Mouse (Mus musculus) kidney, embryonic 14.5 days (tissue): ENCODE measurements at regions not wholly inside any gene's neighbourhood (a gene's known extent, or its start where the extent isn't known, plus 50 kb on each side); places are given as distances from the start of the nearest gene placed in this dataset.

Experiments
- ATAC-seq: fragments of 200-750 bp; cut with Nextera tagmentation; 2 replicates; pipeline ENCODE4 v1.8.0; 2017; ENCODE audit warnings: moderate number of reproducible peaks, mild to moderate bottlenecking, moderate TSS enrichment, moderate library complexity; ENCODE audit not compliant: low FRiP score, low TSS enrichment
- H3K27ac ChIP-seq: fragments of 300-500 bp; sonication (generic); 2 replicates; pipeline ENCODE4 v1.5.1; 2014; ENCODE audit warnings: low read depth, mild to moderate bottlenecking, low read length, moderate library complexity, mixed read lengths
- H3K27me3 ChIP-seq: fragments of 300-500 bp; sonication (generic); 2 replicates; pipeline ENCODE4 v1.6.1; 2014; ENCODE audit warnings: mild to moderate bottlenecking, low read length; ENCODE audit not compliant: control insufficient read depth, insufficient read depth
- H3K36me3 ChIP-seq: fragments of 300-500 bp; sonication (generic); 2 replicates; pipeline ENCODE4 v1.6.1; 2014; ENCODE audit warnings: low read length, mixed read lengths; ENCODE audit not compliant: control insufficient read depth, insufficient read depth
- H3K4me1 ChIP-seq: fragments of 300-500 bp; sonication (generic); 2 replicates; pipeline ENCODE4 v1.6.1; 2014; ENCODE audit warnings: low read length, mixed read lengths; ENCODE audit not compliant: control insufficient read depth, insufficient read depth
- H3K4me2 ChIP-seq: fragments of 300-500 bp; sonication (generic); replicated peaks from 2 replicates; pipeline ENCODE4 v1.6.1; 2014; ENCODE audit warnings: low read depth, mild to moderate bottlenecking, low read length
- H3K4me3 ChIP-seq: fragments of 300-500 bp; sonication (generic); 2 replicates; pipeline ENCODE4 v1.5.1; 2014; ENCODE audit warnings: mild to moderate bottlenecking, low read length
- H3K9ac ChIP-seq: fragments of 300-500 bp; sonication (generic); 2 replicates; pipeline ENCODE4 v1.6.1; 2014; ENCODE audit warnings: low read depth, mild to moderate bottlenecking, low read length, moderate library complexity
- H3K9me3 ChIP-seq: fragments of 300-500 bp; sonication (generic); 2 replicates; pipeline ENCODE4 v1.6.1; 2016; ENCODE audit warnings: low read length; ENCODE audit not compliant: control insufficient read depth
- WGBS: fragments of 180-500 bp; shearing (Covaris S2); extraction: QIAGEN DNeasy Blood & Tissue Kit; methylation state at CpG from one replicate; pipeline ENCODE4 v1.1.7; 2014; 5-methylcytosine and 5-hydroxymethylcytosine counted together

DNA sequence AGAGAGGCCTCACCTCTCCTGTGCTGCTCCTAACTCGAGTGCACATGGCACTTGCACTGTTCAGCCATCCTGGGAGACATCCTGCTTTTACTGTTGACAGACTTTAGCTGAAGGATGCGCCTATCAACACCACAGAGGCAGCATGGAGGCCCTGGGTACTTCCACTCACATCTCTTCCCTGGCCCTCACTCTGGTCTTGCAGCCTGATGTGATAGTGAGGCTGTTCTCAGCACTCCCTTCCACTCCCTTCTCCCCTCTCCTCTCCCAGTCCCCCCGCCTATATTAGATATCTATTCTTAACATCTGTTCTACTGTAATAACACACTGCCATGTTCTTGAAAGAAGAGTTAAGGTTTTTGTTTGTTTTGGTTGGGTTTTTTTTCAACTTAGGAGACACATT, 50.2 kb upstream of the Bod1 start:
- WGBS, result 65% methylated on average over 3 of the region's 3 CpGs
- H3K4me3 ChIP-seq, result no peak overlapping the region

DNA sequence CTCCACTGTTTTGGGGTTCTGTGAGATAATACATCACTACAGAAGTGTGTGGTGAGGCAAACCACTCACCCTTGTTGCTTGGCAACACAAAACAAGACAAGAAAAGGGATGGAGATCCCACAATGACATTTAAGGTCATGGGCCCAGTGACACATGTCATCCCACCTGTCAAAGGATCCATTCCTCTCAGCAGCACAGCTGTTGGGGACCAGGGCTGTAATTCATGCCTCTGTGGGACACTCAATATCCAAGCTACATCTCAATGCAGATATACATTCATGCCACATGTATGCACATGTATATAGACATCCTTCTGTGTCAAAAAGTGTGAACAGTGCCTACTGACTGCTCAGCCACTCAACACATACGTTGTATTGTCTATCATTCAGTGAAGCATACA, 52.8 kb upstream of the Bod1 start:
- no peak overlapping the region for H3K27ac ChIP-seq
- H3K4me3 ChIP-seq, result no peak overlapping the region
- no peaks in the 10 kb centered on the region for H3K27me3 ChIP-seq
- H3K9me3 ChIP-seq, result no peaks in the 10 kb centered on the region
- H3K9ac ChIP-seq, result no peak overlapping the region
- no peaks in the 10 kb centered on the region for H3K36me3 ChIP-seq
- H3K4me2 ChIP-seq, result no peak overlapping the region
- 90% methylated on average over 1 of the region's 1 CpGs for whole genome bisulfite sequencing
- ATAC-seq, result no peak
- no peaks in the 10 kb centered on the region for H3K4me1 ChIP-seq

More for the DNA sequence above, 50.2 kb upstream of the Bod1 start:
- no peak for ATAC-seq
- no peak overlapping the region for H3K9ac ChIP-seq
- no peak overlapping the region for H3K27ac ChIP-seq
- H3K4me1 ChIP-seq, result no peaks in the 10 kb centered on the region
- H3K36me3 ChIP-seq, result no peaks in the 10 kb centered on the region
- H3K27me3 ChIP-seq, result no peaks in the 10 kb centered on the region
- H3K4me2 ChIP-seq, result no peak overlapping the region
- H3K9me3 ChIP-seq, result no peaks in the 10 kb centered on the region

DNA sequence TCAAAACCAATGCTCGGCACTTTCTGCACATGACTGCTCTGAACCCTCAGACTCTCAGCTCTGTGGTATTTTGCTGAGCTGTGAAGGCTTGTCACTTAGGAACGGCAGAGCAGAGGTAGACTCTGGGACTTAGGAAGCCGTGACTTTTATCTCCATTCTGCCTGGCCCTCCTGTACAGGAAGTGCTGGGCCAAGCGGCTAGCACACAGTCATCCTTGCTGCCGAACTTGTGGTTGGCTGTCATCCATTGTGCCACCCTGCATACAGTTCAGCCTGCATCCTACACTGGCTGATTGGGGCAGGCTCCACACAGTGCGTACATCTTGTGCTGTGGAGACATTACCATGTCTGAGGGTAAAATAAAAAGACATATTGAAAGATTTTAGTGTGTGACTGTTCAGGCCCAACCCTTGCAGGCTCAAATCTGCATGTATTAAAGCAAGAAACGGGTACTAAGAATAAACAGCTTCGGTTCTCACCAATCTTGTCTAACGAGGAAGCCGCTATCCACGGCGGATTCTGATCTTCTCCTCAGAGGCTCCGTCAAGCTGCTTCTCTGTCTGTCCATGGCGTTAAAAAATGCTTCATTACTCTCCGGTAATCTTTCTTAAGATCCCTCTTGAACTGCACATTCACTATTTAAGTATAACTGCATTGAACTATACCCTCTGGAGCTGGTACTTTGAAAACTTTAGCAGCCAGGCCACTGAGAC, 54.4 kb upstream of the Bod1 start:
- H3K36me3 ChIP-seq, result no peaks in the 10 kb centered on the region
- no peaks in the 10 kb centered on the region for H3K27me3 ChIP-seq
- H3K4me1 ChIP-seq, result no peaks in the 10 kb centered on the region
- no peak overlapping the region for H3K4me2 ChIP-seq
- 87% methylated on average over 15 of the region's 15 CpGs for WGBS
- ATAC-seq, result no peak
- no peaks in the 10 kb centered on the region for H3K9me3 ChIP-seq
- H3K9ac ChIP-seq, result no peak overlapping the region
- no peak overlapping the region for H3K4me3 ChIP-seq
- H3K27ac ChIP-seq, result no peak overlapping the region

DNA sequence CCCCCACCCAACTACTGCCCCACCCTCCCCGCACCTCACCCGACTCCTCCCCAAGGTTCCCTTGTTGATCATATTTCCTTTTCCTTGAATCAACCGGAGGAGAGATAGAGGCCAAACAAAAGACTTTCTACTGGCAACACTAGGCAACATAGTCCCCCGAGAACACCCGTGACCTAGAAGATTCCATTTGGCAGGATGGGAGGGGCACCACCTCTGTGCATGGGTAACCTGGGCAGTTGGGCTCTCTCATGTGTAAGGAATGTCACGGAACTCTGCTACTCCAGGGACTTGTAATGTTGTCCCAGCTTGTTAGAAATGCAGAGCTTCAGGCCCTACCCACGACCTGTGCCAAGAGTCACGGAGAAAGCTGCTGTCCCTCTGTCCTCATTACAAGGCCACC, 55.6 kb upstream of the Bod1 start:
- H3K27me3 ChIP-seq, result no peaks in the 10 kb centered on the region
- H3K9ac ChIP-seq, result no peak overlapping the region
- H3K9me3 ChIP-seq, result no peaks in the 10 kb centered on the region
- WGBS, result 70% methylated on average over 8 of the region's 8 CpGs
- H3K27ac ChIP-seq, result no peak overlapping the region
- no peak overlapping the region for H3K4me2 ChIP-seq
- no peaks in the 10 kb centered on the region for H3K4me1 ChIP-seq
- H3K36me3 ChIP-seq, result no peaks in the 10 kb centered on the region
- no peak overlapping the region for H3K4me3 ChIP-seq
- no peak for ATAC-seq

DNA sequence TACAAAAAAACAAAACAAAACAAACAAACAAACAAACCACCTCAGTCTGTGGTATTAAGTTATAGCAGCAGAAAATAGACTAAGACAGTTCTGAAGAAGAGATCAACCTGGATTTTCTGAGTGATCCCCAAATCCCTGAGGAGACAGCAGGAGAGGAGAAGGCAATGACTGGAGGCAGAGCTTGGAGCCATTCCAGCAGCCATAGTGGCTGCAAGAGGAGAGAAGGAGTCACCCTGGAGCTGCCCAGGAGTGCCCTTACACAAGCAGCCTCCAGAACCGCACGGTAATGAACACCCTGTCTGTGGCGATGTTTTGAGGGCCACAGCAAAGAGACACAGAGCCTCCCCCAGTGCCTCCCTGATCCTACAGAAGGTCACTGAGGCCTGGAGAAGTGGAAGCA, 58.0 kb upstream of the Bod1 start:
- ATAC-seq, result no peak
- no peak overlapping the region for H3K9ac ChIP-seq
- H3K4me1 ChIP-seq, result peaks cover 2% of the 10 kb centered on the region; the same call in 1 of the 2 replicates
- H3K36me3 ChIP-seq, result no peaks in the 10 kb centered on the region
- H3K27me3 ChIP-seq, result no peaks in the 10 kb centered on the region
- 53% methylated on average over 3 of the region's 3 CpGs for WGBS
- H3K4me3 ChIP-seq, result no peak overlapping the region
- no peak overlapping the region for H3K27ac ChIP-seq
- H3K4me2 ChIP-seq, result no peak overlapping the region
- no peaks in the 10 kb centered on the region for H3K9me3 ChIP-seq

DNA sequence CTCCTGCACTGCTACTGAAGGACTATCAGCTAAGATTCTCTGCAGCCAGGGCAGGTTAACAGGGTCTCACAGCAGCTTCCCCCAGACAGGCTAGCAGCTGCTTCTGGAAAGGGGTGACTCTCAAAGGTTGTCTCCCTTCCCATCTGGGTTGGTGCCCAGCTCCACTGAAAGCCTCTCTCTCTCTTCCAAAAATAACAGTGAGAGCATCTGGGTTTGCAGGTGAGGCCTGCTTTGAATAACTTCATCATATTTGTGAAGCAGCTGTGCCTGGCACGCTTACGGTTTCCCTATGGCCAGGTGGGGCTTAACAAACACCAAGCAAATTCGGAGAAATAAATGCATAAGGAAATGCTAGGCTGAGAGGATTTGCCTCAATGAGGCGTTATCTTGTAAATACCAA, 58.5 kb upstream of the Bod1 start:
- Histone ChIP-seq H3K9me3 (no peaks in the 10 kb centered on the region), H3K4me3 (no peak overlapping the region), H3K4me2 (no peak overlapping the region), H3K9ac (no peak overlapping the region), H3K36me3 (no peaks in the 10 kb centered on the region), H3K27ac (no peak overlapping the region), H3K27me3 (no peaks in the 10 kb centered on the region), H3K4me1 (peaks cover 2% of the 10 kb centered on the region; the same call in 1 of the 2 replicates)
- no peak for ATAC-seq
- 79% methylated on average over 4 of the region's 4 CpGs for WGBS

DNA sequence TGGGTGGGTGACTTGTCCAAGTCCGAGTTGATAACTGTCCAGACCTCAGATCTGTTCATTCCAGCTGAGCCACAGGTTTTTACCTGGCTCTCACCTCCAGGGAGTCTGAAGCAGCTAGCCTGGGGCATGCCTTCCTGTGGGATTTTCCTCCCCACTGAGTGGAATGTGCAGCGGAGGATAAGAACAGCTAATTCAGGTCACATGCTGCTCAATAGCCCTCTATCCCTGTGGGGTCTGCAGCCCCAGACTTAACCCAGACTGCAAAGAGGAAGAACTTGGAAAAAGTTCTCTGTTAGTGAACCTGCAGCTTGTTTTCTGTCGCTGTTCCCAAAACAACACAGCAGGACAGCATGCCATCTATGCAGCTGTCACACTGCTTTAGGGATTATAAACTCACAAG, 59.0 kb upstream of the Bod1 start:
- Histone ChIP-seq H3K9ac (no peak overlapping the region), H3K4me2 (no peak overlapping the region), H3K27ac (no peak overlapping the region), H3K27me3 (no peaks in the 10 kb centered on the region), H3K9me3 (no peaks in the 10 kb centered on the region), H3K4me3 (no peak overlapping the region), H3K36me3 (no peaks in the 10 kb centered on the region), H3K4me1 (peaks cover 2% of the 10 kb centered on the region; the same call in 1 of the 2 replicates)
- no peak for ATAC-seq
- WGBS, result 38% methylated on average over 3 of the region's 3 CpGs

DNA sequence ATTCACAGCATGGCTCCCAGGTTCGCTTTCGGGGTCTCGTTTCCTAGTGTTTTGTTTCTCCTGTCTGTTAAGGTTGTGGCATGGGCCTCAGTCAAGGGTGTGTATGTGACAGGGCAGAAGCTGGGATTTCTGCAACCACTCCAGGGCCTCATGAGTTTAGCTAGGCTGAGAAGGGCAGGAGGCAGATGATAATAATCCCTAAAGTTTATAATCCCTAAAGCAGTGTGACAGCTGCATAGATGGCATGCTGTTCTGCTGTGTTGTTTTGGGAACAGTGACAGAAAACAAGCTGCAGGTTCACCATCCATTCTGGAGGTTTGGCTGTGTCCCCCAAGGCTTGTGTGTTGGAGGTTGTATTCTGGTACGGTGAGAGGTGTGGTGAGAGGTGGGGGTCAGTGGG, 59.8 kb upstream of the Bod1 start:
- Histone ChIP-seq H3K4me2 (no peak overlapping the region), H3K4me3 (no peak overlapping the region), H3K36me3 (no peaks in the 10 kb centered on the region), H3K27ac (no peak overlapping the region), H3K9me3 (no peaks in the 10 kb centered on the region), H3K9ac (no peak overlapping the region), H3K4me1 (peaks cover 2% of the 10 kb centered on the region; the same call in 1 of the 2 replicates), H3K27me3 (no peaks in the 10 kb centered on the region)
- 71% methylated on average over 4 of the region's 4 CpGs for WGBS
- ATAC-seq, result no peak

DNA sequence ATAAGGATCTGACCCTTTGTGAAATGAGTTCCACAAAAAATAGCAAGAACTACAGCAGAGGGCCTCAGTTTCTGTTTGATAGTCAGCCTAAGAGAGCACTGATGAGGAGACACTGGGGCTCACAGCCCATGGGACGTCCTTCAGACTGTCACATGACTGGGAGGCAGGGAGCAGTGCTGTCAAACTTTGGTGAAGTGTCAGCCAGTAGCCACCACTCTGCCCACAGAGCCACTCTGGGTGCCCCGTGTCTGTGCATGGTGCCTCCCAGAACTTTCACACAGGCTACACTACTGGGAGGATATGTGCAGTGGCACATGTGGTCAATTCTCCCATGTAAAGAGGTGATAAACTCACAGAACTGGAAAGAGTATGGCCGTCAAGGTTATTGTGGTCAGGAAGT, 60.7 kb upstream of the Bod1 start:
- Histone ChIP-seq H3K27me3 (no peaks in the 10 kb centered on the region), H3K4me2 (no peak overlapping the region), H3K4me3 (no peak overlapping the region), H3K9ac (no peak overlapping the region), H3K4me1 (peaks cover 2% of the 10 kb centered on the region; the same call in 1 of the 2 replicates), H3K9me3 (no peaks in the 10 kb centered on the region), H3K27ac (no peak overlapping the region), H3K36me3 (no peaks in the 10 kb centered on the region)
- ATAC-seq, result no peak
- WGBS, result 66% methylated on average over 3 of the region's 3 CpGs
